Mouse (Mus musculus) cerebellum, adult 11 months (tissue): ENCODE results near the gene Cnih2.

ENCODE experiments used
- DNase-seq: peaks from one replicate; pipeline ENCODE4 v3.0.0; 2022

Cnih2 gene

GRCm38 (mm10) chr19:5098363-5099143 lies at the start of gene Cnih2:
Cnih2 (minus strand) TSS chr19:5098521.
- DNase-seq: peak; percentile 74

GRCm38 (mm10) chr19:5139640-5140039 lies 41.3 kb upstream of the Cnih2 start:
- peak; percentile 74 for DNase-seq

GRCm38 (mm10) chr19:5131237-5131636 lies 32.9 kb upstream of the Cnih2 start:
- no peak for DNase-seq

- DNase-seq: no peak
Measured at GRCm38 (mm10) chr19:5129770-5130169, 31.4 kb upstream of the Cnih2 start.

- no peak for DNase-seq
Measured at GRCm38 (mm10) chr19:5124055-5124614, 25.8 kb upstream of the Cnih2 start.

- no peak for DNase-seq
Measured at GRCm38 (mm10) chr19:5123241-5123640, 24.9 kb upstream of the Cnih2 start.

- DNase-seq: no peak
Measured at GRCm38 (mm10) chr19:5122492-5122891, 24.2 kb upstream of the Cnih2 start.

- no peak for DNase-seq
Measured at GRCm38 (mm10) chr19:5118384-5118698, 20.0 kb upstream of the Cnih2 start, which contains the start of gene Klc2. Klc2 (minus strand) TSS chr19:5118560.

- peak; percentile 89 for DNase-seq
Measured at GRCm38 (mm10) chr19:5117494-5118383, 19.4 kb upstream of the Cnih2 start.

GRCm38 (mm10) chr19:5113783-5114182 lies 15.5 kb upstream of the Cnih2 start:
- no peak for DNase-seq

- no peak for DNase-seq
Measured at GRCm38 (mm10) chr19:5109659-5110453, 11.5 kb upstream of the Cnih2 start.

GRCm38 (mm10) chr19:5108702-5109101 lies 10.4 kb upstream of the Cnih2 start:
- no peak for DNase-seq

GRCm38 (mm10) chr19:5108271-5108575 lies 9.9 kb upstream of the Cnih2 start:
- DNase-seq: no peak

- no peak for DNase-seq
Measured at GRCm38 (mm10) chr19:5107556-5108270, 9.4 kb upstream of the Cnih2 start.

- DNase-seq: peak; percentile 99
Measured at GRCm38 (mm10) chr19:5106731-5107191, 8.4 kb upstream of the Cnih2 start, which contains the start of gene Rab1b. Rab1b (minus strand) TSS chr19:5107072.

GRCm38 (mm10) chr19:5106074-5106473 lies 7.8 kb upstream of the Cnih2 start:
- no peak for DNase-seq

GRCm38 (mm10) chr19:5097521-5098362 lies 579 bp downstream of the Cnih2 start:
- no peak for DNase-seq

- DNase-seq: no peak
Measured at GRCm38 (mm10) chr19:5095887-5096474, 2.3 kb downstream of the Cnih2 start.

- no peak for DNase-seq
Measured at GRCm38 (mm10) chr19:5094746-5095417, 3.4 kb downstream of the Cnih2 start.

- DNase-seq: peak; percentile 94
Measured at GRCm38 (mm10) chr19:5094243-5094632, 4.1 kb downstream of the Cnih2 start.
